Mouse (Mus musculus) adrenal gland, postnatal 0 days (tissue): ENCODE data around the gene Eif4a3. TPM values are rescaled to one million over a fixed set of nuclear protein-coding genes. Genes with fewer than 3 reads are reported as not detected.

Source experiments
- polyA plus RNA-seq: library from polyadenylated mRNA; unstranded; fragments of >200 nt; fragmentation: Nextera tagmentation; extraction: Ambion mirVana; gene quantifications from 2 replicates; pipeline ENCODE4 v1.2.1, GENCODE M21; 2015

Gene Eif4a3
- polyA plus RNA-seq: 143 and 203 TPM in 2 replicates

DNA sequence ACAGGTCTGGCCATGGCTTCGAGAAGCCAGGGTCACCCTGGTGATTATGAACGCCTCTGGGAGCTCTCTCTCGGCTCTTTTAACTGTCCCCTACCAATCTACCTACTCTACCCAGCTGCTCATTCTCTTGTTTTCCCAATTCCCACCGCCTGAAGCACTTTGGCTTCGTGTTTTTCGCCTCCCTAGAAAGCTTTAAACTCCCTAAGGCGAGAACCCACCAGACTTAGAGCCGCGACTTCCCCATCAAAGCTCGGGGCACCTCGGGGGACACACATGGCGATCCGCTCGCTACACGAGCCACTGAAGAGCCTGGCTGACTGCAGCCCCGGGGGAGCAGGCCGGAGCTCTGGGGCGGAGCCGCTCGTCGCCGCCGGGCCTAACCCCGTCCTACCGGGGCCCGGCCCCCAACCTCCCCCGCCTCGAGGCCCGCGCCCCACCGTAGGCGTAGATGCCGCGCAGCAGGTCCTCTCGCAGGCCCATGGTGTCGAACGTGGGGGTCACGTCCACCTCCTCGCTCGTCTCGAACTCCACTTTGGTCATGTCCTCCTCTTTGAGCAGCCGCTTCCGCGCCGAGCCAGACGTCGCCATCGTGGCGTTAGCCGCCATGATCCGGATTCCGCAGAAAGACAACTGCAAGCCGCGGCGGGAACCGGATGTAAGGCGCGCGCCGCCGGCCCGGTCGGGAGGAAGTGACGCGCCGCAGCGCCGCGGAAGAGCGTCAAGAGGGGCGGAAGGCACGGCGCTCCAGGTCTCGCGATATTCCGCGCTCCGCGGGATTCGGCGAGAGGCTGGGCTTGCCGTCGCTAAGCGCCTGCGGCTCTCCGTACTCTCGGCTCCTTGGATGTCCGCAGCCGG, at the start of gene Eif4a3:
Gene Eif4a3 (minus strand): TSS at position 699 of the 855 bp plus-strand sequence.

DNA sequence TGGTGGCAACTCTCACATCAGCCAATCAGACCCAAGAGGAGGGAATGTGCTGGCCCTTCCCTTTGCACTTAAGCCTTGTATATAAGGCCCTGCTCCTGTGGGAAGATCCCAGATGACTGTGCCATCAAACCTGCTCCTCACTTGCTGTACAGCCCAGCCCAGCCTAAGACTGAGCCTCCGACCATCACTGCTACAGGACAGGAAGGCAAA, 7.7 kb upstream of the Eif4a3 start, which contains the start of gene Card14:
Gene Card14 (plus strand): TSS at position 111 of the 210 bp plus-strand sequence.

DNA sequence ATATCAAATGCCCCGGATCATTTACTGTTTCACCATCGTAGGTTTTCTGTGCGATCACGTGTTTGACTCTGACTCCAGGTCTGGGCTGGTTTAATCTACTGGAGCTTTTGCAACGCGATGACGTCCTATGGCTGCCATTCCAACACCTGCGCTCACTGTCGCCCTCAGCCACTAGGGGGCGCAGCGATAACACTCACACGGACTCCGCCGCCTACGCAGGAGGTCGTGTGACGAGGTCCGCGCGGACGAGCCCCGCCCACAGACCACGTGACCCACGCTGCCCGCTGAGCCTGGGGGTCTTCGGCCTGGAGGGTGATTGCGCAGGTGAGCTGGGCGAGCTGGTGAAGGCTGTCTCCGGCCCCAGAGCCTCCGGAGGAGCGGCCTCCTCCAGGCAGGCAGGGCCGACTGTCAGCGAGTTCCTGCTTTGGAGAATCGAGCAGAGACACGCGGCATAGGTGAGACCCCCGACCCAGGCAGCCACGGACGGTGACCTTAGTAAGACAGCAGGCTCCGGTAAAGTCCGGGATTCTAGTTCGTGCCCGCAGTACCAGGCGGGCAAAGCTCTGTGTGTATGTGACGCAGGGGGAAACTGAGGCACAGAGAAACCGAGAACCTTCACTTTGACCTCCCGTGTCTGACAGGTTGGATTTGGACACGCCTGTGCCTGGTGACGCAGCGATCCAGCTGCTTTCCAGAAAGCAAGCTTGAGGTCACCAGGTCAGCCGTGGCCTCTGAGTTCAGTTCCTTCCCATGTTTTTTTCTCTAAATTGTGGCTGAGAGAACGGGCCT, 31.9 kb downstream of the Eif4a3 start, which contains the start of gene Gaa:
Gene Gaa (plus strand): TSS at position 120 of the 789 bp plus-strand sequence.

Other genes starting within 250 kb of the Eif4a3 start
- gene Cbx4, start 213.9 kb downstream of the Eif4a3 start, polyA plus RNA-seq: 17.7 and 34.4 TPM in 2 replicates
- 5.0 and 8.2 TPM in 2 replicates for gene Tbc1d16, start 71.6 kb downstream of the Eif4a3 start, polyA plus RNA-seq
- 4.2 and 7.8 TPM in 2 replicates for gene Ccdc40, start 71.5 kb downstream of the Eif4a3 start, polyA plus RNA-seq
- gene Gaa, start 32.2 kb downstream of the Eif4a3 start, polyA plus RNA-seq: 62.2 and 83.3 TPM in 2 replicates
- 0.25 and 0.46 TPM in 2 replicates for gene Card14, start 7.7 kb upstream of the Eif4a3 start, polyA plus RNA-seq
- 7.5 and 15.5 TPM in 2 replicates for gene Sgsh, start 55.4 kb upstream of the Eif4a3 start, polyA plus RNA-seq
- 6.7 and 10.2 TPM in 2 replicates for gene Slc26a11, start 55.5 kb upstream of the Eif4a3 start, polyA plus RNA-seq
- gene Rnf213, start 93.0 kb upstream of the Eif4a3 start, polyA plus RNA-seq: 4.8 and 8.0 TPM in 2 replicates
- gene Endov, start 191.3 kb upstream of the Eif4a3 start, polyA plus RNA-seq: 11.6 and 15.9 TPM in 2 replicates
- 1.2 and 3.7 TPM in 2 replicates for gene Nptx1, start 247.7 kb upstream of the Eif4a3 start, polyA plus RNA-seq